In genomic region chr8:104436038-104436437, GRCm38 (mm10) we compare ENCODE assay signal across 1 mouse cellular context.
TF ChIP-seq lines count a peak whose summit lies in the region.

No protein-coding gene starts in this region.

TF ChIP-seq in MEL, 35 proteins besides CTCF, POLR2A, EP300 and RAD21 (continued from another document):
- no peak for TF ChIP-seq TAL1 (IDR thresholded peaks at IDR 0.05; ENCODE audit: low read length)
- peak; percentile 70; the same call in 1 of the 2 replicates for TF ChIP-seq JUND (IDR thresholded peaks at IDR 0.05; ENCODE audit: low read depth, low read length)
